Mouse (Mus musculus) lung, embryonic 16.5 days (tissue): ENCODE measurements around the gene 1700001O22Rik. TPM values are rescaled to one million over a fixed set of nuclear protein-coding genes. Genes with fewer than 3 reads are reported as not detected.

Source experiments
- ATAC-seq: fragments of 200-750 bp; cut with Nextera tagmentation; 2 replicates; pipeline ENCODE4 v1.8.0; 2017; ENCODE audit warnings: low read depth, mild to moderate bottlenecking, moderate library complexity
- H3K27ac ChIP-seq: fragments of 300-500 bp; sonication (generic); 2 replicates; pipeline ENCODE4 v1.5.1; 2014; ENCODE audit warnings: mild to moderate bottlenecking, control low read depth, low read length
- H3K27me3 ChIP-seq: fragments of 300-500 bp; sonication (generic); 2 replicates; pipeline ENCODE4 v1.6.1; 2014; ENCODE audit warnings: low read depth, low read length, mixed read lengths; ENCODE audit not compliant: control insufficient read depth, insufficient read depth
- H3K36me3 ChIP-seq: fragments of 300-500 bp; sonication (generic); 2 replicates; pipeline ENCODE4 v1.6.1; 2014; ENCODE audit warnings: low read length; ENCODE audit not compliant: control insufficient read depth, insufficient read depth
- H3K4me1 ChIP-seq: fragments of 300-500 bp; sonication (generic); replicated peaks from 2 replicates; pipeline ENCODE4 v1.6.1; 2014; ENCODE audit warnings: low read length, mixed read lengths; ENCODE audit not compliant: control insufficient read depth, insufficient read depth
- H3K4me2 ChIP-seq: fragments of 300-500 bp; sonication (generic); 2 replicates; pipeline ENCODE4 v1.6.1; 2014; ENCODE audit warnings: low read depth, low read length, control low read depth
- H3K4me3 ChIP-seq: fragments of 300-500 bp; sonication (generic); 2 replicates; pipeline ENCODE4 v1.5.1; 2014; ENCODE audit warnings: mild to moderate bottlenecking, low read length, control low read depth
- H3K9ac ChIP-seq: fragments of 300-500 bp; sonication (generic); 2 replicates; pipeline ENCODE4 v1.6.1; 2014; ENCODE audit warnings: low read length, control low read depth
- H3K9me3 ChIP-seq: fragments of 300-500 bp; sonication (generic); 2 replicates; pipeline ENCODE4 v1.6.1; 2016; ENCODE audit warnings: low read length; ENCODE audit not compliant: control insufficient read depth
- WGBS: fragments of 180-500 bp; shearing (Covaris S2); extraction: QIAGEN DNeasy Blood & Tissue Kit; methylation state at CpG from one replicate; pipeline ENCODE4 v1.1.7; 2014; 5-methylcytosine and 5-hydroxymethylcytosine counted together
- polyA plus RNA-seq: library from polyadenylated mRNA; unstranded; fragments of >200 nt; fragmentation: Nextera tagmentation; extraction: Ambion mirVana; gene quantifications from 2 replicates; pipeline ENCODE4 v1.2.1, GENCODE M21; 2015

1700001O22Rik gene
- polyA plus RNA-seq, 1 experiment from 2014 or later = 4.2 TPM

GRCm38 (mm10) chr2:30836238-30836990, 33.0 kb upstream of the 1700001O22Rik start:
- Histone ChIP-seq H3K27me3 (no peaks in the 10 kb centered on the region), H3K36me3 (no peaks in the 10 kb centered on the region), H3K9me3 (no peaks in the 10 kb centered on the region), H3K4me1 (no peaks in the 10 kb centered on the region; the same call in 1 of the 2 replicates), H3K9ac (peak overlapping the region; percentile 11; the same call in 1 of the 2 replicates), H3K4me3 (no peak overlapping the region), H3K4me2 (no peak overlapping the region), H3K27ac (no peak overlapping the region)
- 19% methylated on average over 21 of the region's 21 CpGs for WGBS
- ATAC-seq = no peak

- WGBS = 57% methylated on average over 6 of the region's 10 CpGs
- Histone ChIP-seq H3K27me3 (no peaks in the 10 kb centered on the region), H3K36me3 (no peaks in the 10 kb centered on the region), H3K4me1 (no peaks in the 10 kb centered on the region; the same call in 1 of the 2 replicates), H3K9me3 (no peaks in the 10 kb centered on the region), H3K27ac (no peak within 1 kb of the TSS), H3K9ac (no peak within 1 kb of the TSS), H3K4me3 (no peak within 1 kb of the TSS), H3K4me2 (no peak within 1 kb of the TSS)
- ATAC-seq = no peak
Measured at GRCm38 (mm10) chr2:30834373-30835022, 31.0 kb upstream of the 1700001O22Rik start, which contains the start of gene Prrx2. Prrx2 (plus strand) TSS chr2:30834972.

GRCm38 (mm10) chr2:30833644-30834043, 30.2 kb upstream of the 1700001O22Rik start:
- no peak for ATAC-seq
- H3K9ac ChIP-seq = no peak overlapping the region
- no peaks in the 10 kb centered on the region; the same call in 1 of the 2 replicates for H3K4me1 ChIP-seq
- H3K4me2 ChIP-seq = no peak overlapping the region
- no peaks in the 10 kb centered on the region for H3K36me3 ChIP-seq
- no peak overlapping the region for H3K4me3 ChIP-seq
- H3K9me3 ChIP-seq = no peaks in the 10 kb centered on the region
- no peaks in the 10 kb centered on the region for H3K27me3 ChIP-seq
- 48% methylated on average over 5 of the region's 5 CpGs for WGBS
- H3K27ac ChIP-seq = no peak overlapping the region

- Histone ChIP-seq H3K4me1 (peaks cover 8% of the 10 kb centered on the region), H3K4me3 (no peak within 1 kb of the TSS), H3K27me3 (no peaks in the 10 kb centered on the region), H3K9ac (no peak within 1 kb of the TSS), H3K36me3 (peaks cover 3% of the 10 kb centered on the region), H3K9me3 (no peaks in the 10 kb centered on the region), H3K4me2 (no peak within 1 kb of the TSS), H3K27ac (no peak within 1 kb of the TSS)
- no peak for ATAC-seq
- WGBS = 26% methylated on average over 4 of the region's 4 CpGs
Measured at GRCm38 (mm10) chr2:30830283-30830795, 26.9 kb upstream of the 1700001O22Rik start, which contains the start of gene Asb6. Asb6 (minus strand) TSS chr2:30830333.

- H3K27me3 ChIP-seq = no peaks in the 10 kb centered on the region
- ATAC-seq = no peak
- H3K9me3 ChIP-seq = no peaks in the 10 kb centered on the region
- no peak overlapping the region for H3K9ac ChIP-seq
- no peak overlapping the region for H3K4me2 ChIP-seq
- H3K36me3 ChIP-seq = peaks cover 12% of the 10 kb centered on the region
- H3K27ac ChIP-seq = no peak overlapping the region
- H3K4me1 ChIP-seq = peaks cover 8% of the 10 kb centered on the region
- 46% methylated on average over 5 of the region's 5 CpGs for WGBS
- H3K4me3 ChIP-seq = no peak overlapping the region
Measured at GRCm38 (mm10) chr2:30829315-30829714, 25.9 kb upstream of the 1700001O22Rik start.

- H3K9me3 ChIP-seq = no peaks in the 10 kb centered on the region
Measured at GRCm38 (mm10) chr2:30827749-30828475, 24.5 kb upstream of the 1700001O22Rik start.

GRCm38 (mm10) chr2:30826825-30827748, 23.6 kb upstream of the 1700001O22Rik start:
- Histone ChIP-seq H3K36me3 (peaks cover 30% of the 10 kb centered on the region), H3K4me1 (peaks cover 11% of the 10 kb centered on the region), H3K9me3 (no peaks in the 10 kb centered on the region), H3K27ac (peak overlapping the region; percentile 68), H3K9ac (peak overlapping the region; percentile 88), H3K4me3 (peak overlapping the region; percentile 95), H3K27me3 (no peaks in the 10 kb centered on the region), H3K4me2 (peak overlapping the region; percentile 93)
- WGBS = 26% methylated on average over 26 of the region's 26 CpGs
- ATAC-seq = no peak

More at GRCm38 (mm10) chr2:30827749-30828475, 24.5 kb upstream of the 1700001O22Rik start:
- H3K4me1 ChIP-seq = peaks cover 8% of the 10 kb centered on the region
- peak overlapping the region; percentile 93 for H3K4me2 ChIP-seq
- H3K27ac ChIP-seq = peak overlapping the region; percentile 68
- WGBS = under 1% methylated on average over 63 of the region's 63 CpGs
- H3K4me3 ChIP-seq = peak overlapping the region; percentile 95
- peak overlapping the region; percentile 88 for H3K9ac ChIP-seq
- peaks cover 23% of the 10 kb centered on the region for H3K36me3 ChIP-seq
- peak; percentile 85 for ATAC-seq
- H3K27me3 ChIP-seq = no peaks in the 10 kb centered on the region

GRCm38 (mm10) chr2:30823385-30824153, 20.1 kb upstream of the 1700001O22Rik start:
- Histone ChIP-seq H3K9ac (no peak overlapping the region), H3K9me3 (no peaks in the 10 kb centered on the region), H3K36me3 (peaks cover 46% of the 10 kb centered on the region), H3K4me3 (no peak overlapping the region), H3K27me3 (no peaks in the 10 kb centered on the region), H3K4me1 (peaks cover 11% of the 10 kb centered on the region), H3K27ac (peak overlapping the region; percentile 1; the same call in 1 of the 2 replicates), H3K4me2 (no peak overlapping the region)
- peak; percentile 92 for ATAC-seq
- 62% methylated on average over 13 of the region's 13 CpGs for WGBS
